Mouse (Mus musculus) bone marrow macrophage, adult 2 months (primary cell): ENCODE results near the gene Gm20518. TPM values are rescaled to one million over a fixed set of nuclear protein-coding genes. Genes with fewer than 3 reads are reported as not detected.
A peak's percentile ranks its signal among the peaks of the same experiment; 100 is the strongest.

Experiments
- H3K27ac ChIP-seq: 2 replicates; pipeline ENCODE4 v1.5.1; 2012; ENCODE audit warnings: low read depth, low read length; ENCODE audit not compliant: insufficient read depth
- H3K4me1 ChIP-seq: 2 replicates; pipeline ENCODE4 v1.6.1; 2012; ENCODE audit warnings: low read length; ENCODE audit not compliant: control insufficient read depth, insufficient read depth
- H3K4me3 ChIP-seq: 2 replicates; pipeline ENCODE4 v1.5.1; 2012; ENCODE audit warnings: mild to moderate bottlenecking, low read length, moderate library complexity; ENCODE audit not compliant: insufficient read depth
- CTCF ChIP-seq: IDR thresholded peaks from 2 replicates; pipeline ENCODE4 v1.5.1; 2012; ENCODE audit warnings: low read depth, mild to moderate bottlenecking, low read length, moderate library complexity
- POLR2A ChIP-seq: IDR thresholded peaks from 2 replicates; pipeline ENCODE4 v1.6.1; 2012; ENCODE audit warnings: mild to moderate bottlenecking, low read depth, low read length, borderline replicate concordance
- polyA plus RNA-seq: library from polyadenylated mRNA; stranded (reverse); fragments of >200 nt; gene quantifications from 2 replicates; pipeline ENCODE4 v1.2.4, GENCODE M21; 2012; ENCODE audit not compliant: missing spikeins, insufficient read depth, insufficient read length

Gene Gm20518
- polyA plus RNA-seq, 1 experiment, result not detected

DNA sequence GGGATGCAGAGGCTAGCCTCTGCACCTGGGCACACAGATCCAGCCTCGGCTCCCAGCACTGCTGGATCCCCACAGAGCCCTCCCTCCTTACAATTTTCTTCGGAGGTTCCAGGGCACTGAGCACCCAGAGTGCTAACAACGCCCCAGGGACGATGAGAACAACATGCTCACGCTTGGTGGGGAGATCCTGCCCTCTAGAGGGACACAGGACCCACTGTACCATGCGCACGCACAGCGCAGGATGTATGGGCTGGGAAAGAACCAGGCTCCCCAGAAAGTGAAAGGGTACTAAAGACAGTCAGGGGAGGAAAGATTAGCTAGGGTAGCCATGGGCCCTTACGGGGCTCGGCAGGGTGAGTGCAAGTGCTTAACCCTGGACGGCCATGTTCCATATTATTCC, 59.7 kb downstream of the Gm20518 start:
- Histone ChIP-seq H3K27ac (no peak overlapping the region), H3K4me1 (no peaks in the 10 kb centered on the region), H3K4me3 (no peak overlapping the region)
- no peak for TF ChIP-seq CTCF
- TF ChIP-seq POLR2A, result no peak

- no peak overlapping the region for H3K4me3 ChIP-seq
- no peak overlapping the region for H3K27ac ChIP-seq
- no peak for TF ChIP-seq CTCF
- no peak for TF ChIP-seq POLR2A
- H3K4me1 ChIP-seq, result no peaks in the 10 kb centered on the region
These were observed 60.9 kb downstream of the Gm20518 start for GRCm38 (mm10) chr16:17830385-17831178.

GRCm38 (mm10) chr16:17828867-17829266, 62.6 kb downstream of the Gm20518 start:
- no peak overlapping the region for H3K27ac ChIP-seq

GRCm38 (mm10) chr16:17828229-17828628, 63.2 kb downstream of the Gm20518 start:
- H3K4me1 ChIP-seq, result no peaks in the 10 kb centered on the region
- no peak overlapping the region for H3K4me3 ChIP-seq
- TF ChIP-seq CTCF (no peak), POLR2A (no peak)
- no peak overlapping the region for H3K27ac ChIP-seq

More at GRCm38 (mm10) chr16:17828867-17829266, 62.6 kb downstream of the Gm20518 start:
- Histone ChIP-seq H3K4me3 (no peak overlapping the region), H3K4me1 (no peaks in the 10 kb centered on the region)
- TF ChIP-seq POLR2A, result no peak
- no peak for TF ChIP-seq CTCF

DNA sequence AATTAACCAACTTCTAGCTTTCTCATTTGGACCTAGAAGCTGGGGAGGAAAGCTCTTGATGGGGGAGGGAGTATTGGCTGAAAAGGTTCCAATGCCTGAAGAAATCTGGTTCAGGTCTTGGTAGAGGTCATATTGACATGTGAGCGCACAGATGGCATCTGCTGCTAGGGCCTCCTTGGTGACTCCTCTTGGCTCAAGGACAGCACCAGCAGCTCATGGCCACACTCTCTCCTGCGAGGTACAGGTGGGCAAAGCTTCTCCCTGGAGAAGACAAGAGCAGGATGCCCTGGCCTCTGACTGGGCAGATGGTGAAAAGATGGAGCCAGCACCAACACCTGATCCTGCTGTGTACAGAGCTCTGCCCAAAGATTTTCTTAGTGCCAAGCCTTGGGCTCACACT, 65.0 kb downstream of the Gm20518 start:
- no peaks in the 10 kb centered on the region for H3K4me1 ChIP-seq
- no peak for TF ChIP-seq CTCF
- TF ChIP-seq POLR2A, result no peak

GRCm38 (mm10) chr16:17816528-17816927, 74.9 kb downstream of the Gm20518 start:
- Histone ChIP-seq H3K27ac (no peak overlapping the region), H3K4me3 (no peak overlapping the region), H3K4me1 (no peaks in the 10 kb centered on the region)
- TF ChIP-seq POLR2A, result no peak
- no peak for TF ChIP-seq CTCF

More for the DNA sequence above, 65.0 kb downstream of the Gm20518 start:
- no peak overlapping the region for H3K4me3 ChIP-seq
- H3K27ac ChIP-seq, result no peak overlapping the region

DNA sequence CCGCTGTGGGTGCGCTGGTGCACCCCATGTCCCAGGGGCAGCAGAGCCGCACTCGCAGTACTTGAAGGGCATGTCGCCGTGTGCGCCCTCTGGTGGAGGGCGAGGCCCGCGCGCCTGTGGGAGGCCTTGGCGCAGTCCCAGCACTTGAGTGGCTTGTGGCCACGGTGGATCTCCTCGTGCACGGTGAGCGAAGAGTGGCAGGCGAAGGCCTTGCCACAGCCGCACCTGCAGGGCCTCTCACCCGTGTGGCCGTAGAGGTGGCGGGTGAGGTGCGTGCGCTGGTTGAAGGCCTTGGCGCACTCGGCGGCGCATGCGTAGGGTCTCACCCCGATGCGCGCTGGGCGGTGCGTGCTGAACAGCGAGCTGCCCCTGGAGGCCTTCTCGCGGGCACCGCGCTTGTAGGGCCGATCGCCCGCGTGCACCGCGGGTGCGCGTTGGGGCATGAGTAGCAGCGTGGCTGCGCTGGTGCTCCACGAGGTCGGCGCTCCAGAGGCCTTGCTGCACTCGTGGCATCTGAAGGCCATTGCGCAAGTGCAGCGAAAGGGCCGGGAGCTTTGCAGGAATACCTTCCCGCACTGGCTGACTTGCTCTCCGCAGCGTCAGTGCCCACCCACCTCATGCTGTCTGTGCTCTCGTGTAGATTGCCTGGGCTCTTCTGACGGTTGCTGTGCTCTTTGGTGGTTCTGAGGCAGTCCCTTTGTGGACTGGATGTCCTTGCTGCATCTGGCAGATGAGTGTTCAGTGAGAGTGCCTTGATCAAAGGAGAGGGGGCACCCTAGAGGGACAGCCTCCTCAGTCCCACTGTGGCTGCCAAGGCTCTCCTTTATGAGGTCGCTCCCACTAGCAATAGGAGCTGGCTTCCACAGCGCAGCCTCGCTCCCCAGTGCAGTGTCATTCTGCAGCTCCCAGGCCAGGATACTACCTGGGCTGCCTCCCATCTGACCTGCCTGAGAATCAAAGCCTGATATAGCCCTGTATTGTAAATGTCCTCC, 75.8 kb downstream of the Gm20518 start:
- Histone ChIP-seq H3K27ac (no peak overlapping the region), H3K4me3 (peak overlapping the region; percentile 57), H3K4me1 (no peaks in the 10 kb centered on the region)
- TF ChIP-seq CTCF (peak; percentile 83), POLR2A (no peak)

DNA sequence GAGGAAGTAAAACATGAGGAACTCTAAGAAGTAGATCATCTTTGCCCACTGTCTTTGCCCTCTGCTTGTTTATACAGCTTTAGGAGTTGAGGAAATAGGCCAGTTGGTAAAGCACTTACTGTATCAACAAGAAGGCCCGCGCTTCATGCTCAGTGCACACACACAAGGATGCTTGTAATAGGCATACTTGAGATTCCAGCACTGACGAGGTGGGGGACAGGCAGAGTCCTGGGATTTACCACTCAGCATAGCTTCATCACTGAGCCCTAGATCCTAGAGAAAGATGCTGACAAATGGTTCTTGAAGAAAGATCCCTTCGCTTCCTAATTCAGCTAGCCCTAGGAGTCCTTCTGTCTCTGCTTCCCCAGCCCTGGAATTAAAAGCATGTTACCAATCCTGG, 78.3 kb downstream of the Gm20518 start:
- H3K4me3 ChIP-seq, result no peak overlapping the region
- TF ChIP-seq POLR2A (no peak), CTCF (no peak)
- H3K27ac ChIP-seq, result no peak overlapping the region
- H3K4me1 ChIP-seq, result no peaks in the 10 kb centered on the region

GRCm38 (mm10) chr16:17812120-17812519, 79.4 kb downstream of the Gm20518 start:
- Histone ChIP-seq H3K27ac (no peak overlapping the region), H3K4me1 (no peaks in the 10 kb centered on the region), H3K4me3 (no peak overlapping the region)
- peak; percentile 10; the same call in 1 of the 2 replicates for TF ChIP-seq CTCF
- no peak for TF ChIP-seq POLR2A
